Mouse (Mus musculus) naive thymus-derived CD4-positive, alpha-beta T cell, adult 2 months (primary cell): ENCODE results near the gene Chst15.
A peak's percentile ranks its signal among the peaks of the same experiment; 100 is the strongest.

ENCODE experiments used
- DNase-seq: peaks from one replicate; pipeline ENCODE4 v3.0.0-alpha.2; 2011; ENCODE audit warnings: low read depth

Gene Chst15

GRCm38 (mm10) chr7:132336781-132337180, 19.8 kb upstream of the Chst15 start:
- DNase-seq = peak; percentile 29

DNA sequence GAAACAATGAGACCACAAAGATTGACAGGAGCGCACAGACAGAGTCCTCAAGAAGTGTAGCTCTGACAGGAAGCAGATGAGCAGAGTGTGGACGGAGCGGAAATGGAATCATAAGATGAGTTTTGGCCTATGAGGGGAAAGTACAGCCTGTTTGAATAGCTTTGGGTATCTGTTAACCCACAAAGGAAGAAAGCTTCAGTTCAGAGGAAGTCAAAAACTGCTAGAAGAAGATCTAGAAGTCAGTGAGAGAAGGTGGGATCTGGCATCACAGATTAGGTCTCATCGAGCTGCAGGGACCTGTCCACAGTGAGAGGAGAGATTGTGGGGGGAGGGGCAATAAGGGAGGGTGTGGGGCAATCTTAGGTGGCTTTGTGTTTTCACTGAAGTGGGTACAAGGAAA, 18.3 kb upstream of the Chst15 start:
- DNase-seq = peak; percentile 78

- no peak for DNase-seq
Observed at GRCm38 (mm10) chr7:132333078-132333477, 16.1 kb upstream of the Chst15 start.

DNA sequence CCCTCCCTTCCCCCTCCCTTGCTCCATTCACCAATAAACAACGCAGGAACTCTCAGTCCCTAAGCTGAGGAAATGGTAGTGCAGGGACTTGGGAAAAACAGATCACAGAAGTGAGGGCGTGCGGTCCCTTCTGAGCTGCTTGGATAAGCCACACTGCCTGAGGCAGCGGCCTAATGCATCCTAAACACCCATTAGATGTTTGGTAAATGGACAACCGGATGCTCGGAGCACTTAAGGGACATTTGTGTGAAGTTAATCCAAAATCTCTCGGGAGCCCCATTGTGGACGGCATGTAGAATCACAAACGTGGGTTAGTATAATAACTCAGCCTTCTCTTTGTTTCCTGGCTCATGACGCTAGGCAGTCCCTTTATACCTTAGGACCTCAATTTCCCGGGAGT, 15.1 kb upstream of the Chst15 start:
- no peak for DNase-seq

- no peak for DNase-seq
Observed at GRCm38 (mm10) chr7:132330179-132330578, 13.2 kb upstream of the Chst15 start.

- DNase-seq = no peak
Observed at GRCm38 (mm10) chr7:132328648-132329047, 11.6 kb upstream of the Chst15 start.

DNA sequence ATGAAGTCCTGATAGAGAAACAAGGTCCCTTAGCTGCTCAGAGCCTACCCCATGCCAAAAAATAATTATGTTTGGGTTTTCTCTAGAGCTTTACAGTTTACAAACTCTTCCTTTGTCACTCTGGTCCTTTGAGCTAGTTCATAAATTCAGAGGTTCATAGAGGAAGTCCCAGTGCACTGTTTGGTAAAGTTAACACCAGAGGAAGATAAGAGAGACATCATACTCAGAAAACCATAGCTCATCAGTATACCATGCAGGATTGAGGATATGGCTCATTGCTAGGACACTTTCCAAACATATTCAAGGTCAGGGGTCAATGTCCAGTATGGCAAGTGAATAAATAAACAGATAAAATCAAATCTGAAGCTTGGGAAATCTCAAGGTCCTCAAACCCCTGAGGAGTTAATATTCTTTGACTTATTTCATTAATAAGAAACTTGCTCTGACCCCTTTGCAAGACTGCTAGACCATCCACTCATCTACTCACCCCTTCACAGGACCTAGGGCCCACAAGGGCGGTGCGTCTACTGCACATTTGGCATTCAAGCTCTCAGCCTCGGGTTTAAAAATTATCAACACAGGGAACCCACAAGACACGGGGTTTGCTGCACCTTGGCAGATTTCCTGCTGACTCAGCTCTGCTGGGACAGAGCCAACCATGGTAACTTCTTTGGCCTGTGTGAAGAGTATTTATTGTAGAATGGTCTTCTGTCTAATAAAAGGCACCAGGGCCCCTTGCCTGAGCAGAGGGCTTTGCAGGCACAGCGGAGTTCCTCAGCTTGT, 8.7 kb upstream of the Chst15 start:
- no peak for DNase-seq

DNA sequence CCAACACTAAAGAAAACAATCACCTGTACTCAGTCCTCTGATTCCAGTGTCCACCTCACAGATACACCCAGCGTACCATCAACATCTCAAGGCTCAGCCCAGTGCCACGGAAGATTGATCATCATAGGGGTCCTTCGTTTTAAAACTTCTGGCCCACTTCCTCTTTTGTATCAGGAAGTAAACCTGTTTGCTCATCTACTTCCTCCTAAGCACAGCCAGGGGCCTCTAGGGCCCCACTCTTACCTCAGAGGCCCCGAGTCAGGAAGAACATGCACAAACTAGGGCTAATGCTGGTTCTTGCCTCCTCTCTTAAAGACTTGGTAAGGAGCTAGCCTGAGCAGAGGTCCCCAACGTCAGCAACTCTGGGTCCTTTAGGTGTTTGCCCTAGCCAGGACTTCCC, 6.4 kb upstream of the Chst15 start:
- peak; percentile 42 for DNase-seq

DNA sequence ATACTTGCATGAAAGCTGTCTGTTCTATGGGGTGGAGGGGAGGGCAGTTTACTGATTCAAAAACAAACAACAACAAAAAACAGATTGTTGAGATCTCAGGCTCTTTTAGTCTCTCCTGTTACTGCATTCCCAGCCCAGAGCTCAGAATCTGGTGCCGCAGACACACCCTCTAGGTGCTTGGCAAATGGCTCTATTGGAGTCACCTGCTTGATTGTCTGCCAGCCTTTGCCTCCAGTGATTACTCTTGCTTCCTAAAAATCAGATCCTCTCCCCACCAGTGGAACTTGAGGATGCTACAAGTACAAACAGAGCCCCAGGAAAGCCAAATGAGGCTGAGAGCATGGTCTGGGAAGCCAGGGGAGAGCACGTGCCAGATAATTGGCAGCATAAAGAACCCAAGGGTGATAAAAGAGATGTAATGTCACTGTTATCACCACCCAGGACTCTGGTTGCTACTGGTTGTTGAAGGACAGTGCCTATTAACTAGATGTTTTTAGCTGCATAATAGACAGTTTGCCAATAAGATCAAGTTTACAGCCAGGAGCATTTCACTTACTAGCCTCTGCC, 4.4 kb upstream of the Chst15 start:
- no peak for DNase-seq

DNA sequence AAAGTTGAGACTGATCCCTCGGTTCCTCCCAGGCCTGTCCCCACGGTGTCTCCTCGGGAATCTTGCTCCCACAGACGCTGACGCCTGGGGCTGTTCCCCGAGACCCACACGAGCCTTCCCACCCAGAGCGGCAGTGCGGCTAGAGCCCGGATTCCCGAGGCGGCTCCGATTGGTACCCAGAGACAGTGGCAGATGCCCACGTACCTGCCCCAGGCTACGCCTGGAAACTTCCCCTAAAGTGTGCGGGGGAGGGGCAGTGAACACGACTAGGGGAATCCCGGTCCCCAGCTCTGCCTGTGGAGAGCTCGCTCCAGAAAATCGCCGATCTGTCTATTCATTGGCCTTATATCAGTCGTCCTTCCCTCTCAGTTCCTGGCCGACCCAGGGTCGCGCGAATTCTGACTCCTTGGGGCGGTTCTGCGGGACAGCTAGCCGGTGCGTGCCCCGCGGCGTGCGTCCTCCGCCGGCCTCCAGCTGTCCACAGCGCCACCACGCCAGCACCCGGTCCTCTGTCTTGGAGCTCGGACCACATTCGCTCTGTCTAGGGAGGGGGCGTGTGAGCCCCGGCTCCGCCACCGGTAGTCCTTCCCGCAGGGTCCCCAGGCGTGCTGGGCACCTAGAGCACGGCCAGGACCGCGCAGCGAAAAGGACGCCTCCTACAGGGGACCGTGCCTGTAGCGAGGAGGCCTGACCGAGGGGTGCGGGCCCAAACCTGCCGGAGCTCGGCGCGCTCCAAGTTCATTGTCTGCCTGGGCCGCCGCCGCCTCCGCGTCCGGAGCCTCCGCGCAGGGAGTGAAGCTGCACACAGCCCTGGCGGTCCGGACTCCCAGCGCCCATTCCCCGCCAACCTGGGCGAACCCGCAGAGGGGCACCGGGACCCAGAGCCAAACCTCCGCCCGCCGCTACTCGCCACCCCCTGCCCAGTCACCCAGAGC, 660 bp downstream of the Chst15 start:
- DNase-seq = peak; percentile 82

GRCm38 (mm10) chr7:132315149-132316091, 1.6 kb downstream of the Chst15 start:
- DNase-seq = peak; percentile 69

DNA sequence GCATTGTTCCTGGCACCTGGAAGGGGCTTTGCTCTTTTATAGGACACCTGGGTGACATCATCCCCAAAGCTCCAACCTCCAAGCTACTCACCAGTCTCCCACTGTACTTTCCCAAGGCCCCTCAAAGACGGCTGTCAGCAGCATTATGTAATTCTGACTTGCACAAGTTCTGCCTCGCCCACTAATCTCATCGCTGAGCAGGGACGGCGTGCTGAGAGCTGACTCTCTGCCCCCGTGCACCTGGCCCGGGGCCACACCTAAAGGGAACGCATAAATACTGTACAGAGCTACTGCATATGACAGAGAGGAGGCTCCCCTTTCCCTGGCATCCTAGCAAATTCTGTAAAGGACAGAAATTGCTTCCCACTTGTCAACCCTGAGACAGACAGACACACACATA, 4.6 kb downstream of the Chst15 start:
- no peak for DNase-seq

DNA sequence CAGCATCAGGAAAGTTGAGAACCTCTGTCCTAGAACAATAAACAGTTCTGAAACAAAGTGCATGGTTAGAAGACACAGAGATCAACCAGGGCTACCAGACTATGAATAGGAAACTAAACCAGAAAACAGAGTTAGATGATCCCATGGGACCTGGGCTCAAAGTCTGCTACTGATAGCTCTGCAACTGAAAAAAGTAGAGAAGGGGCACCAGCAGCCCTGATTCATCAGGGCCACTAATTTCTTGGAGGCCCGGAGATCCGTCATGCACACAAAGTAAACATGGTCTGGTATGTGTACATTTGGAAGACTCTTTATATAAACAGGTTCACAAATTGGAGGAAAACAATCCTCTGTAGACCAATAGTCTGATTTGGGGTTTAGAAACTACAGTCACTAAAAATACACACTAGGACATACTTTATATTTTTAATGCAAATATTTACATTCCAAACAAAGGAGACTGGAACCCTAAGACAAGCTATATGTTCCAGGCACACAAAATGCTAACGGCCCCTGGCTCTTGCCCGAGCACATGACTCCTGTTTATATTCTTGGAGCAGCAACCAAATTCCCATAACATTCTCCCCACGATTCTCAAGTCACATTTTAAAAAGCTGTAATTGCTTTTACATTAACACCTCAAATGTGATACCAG, 8.4 kb downstream of the Chst15 start:
- DNase-seq = no peak

DNA sequence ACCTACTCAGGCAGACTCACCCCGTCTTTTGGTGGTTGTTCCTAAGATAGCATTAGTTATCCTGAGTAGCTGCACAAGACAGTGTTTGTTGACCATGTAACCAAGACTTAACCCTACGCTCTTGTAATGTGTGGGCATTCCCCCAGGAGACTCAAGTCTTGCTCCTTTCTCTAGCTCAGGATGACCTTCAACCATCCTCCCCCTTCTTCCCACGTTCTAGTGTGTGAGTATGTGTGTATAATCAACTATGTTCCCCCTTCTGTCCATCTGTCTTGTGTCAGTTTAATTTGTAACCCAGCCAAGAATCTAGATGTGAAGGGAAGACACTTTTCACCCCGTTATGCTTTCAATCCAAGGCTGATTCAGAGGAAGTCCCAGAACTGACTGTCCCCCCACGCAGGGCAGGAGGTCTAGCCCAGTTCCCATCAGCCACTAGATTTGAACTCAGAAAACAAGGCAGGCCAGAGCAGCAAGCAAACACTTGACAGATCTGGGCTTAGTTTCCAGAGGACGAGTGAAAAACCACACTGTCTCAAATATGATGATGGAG, 9.2 kb downstream of the Chst15 start:
- DNase-seq = no peak

DNA sequence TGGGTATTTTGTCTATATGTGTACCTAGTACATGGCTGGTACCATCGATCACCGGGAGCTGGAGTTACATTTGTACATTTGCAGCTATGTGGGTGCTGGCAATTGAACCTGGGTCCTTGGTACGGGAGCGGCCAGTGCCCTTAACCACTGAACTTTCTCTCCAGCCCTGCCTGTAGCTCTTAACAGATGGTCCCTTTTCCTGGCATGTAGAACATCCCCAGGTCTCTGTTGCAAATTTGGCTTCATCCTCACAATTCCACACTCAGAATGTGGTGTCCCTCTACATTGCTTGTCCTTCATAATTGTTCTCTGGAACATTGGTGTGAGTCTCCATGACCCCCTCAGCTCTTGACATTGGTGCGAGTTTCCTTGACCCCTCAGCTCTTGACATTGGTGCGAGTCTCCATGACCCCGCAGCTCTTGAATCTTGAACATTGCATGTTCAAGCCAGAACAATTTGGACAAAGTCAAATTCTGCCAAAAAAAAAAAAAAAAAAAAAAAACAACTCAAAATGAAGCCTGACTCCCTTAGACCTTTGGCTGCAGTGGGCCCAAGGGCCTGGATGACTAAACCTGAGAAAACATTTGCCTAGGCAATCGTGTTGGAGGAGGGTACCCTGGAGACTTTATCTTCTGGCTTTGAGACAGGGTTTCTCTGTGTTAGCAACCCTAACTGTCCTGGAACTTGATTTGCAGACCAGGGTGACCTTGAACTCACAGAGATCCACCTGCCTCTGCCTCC, 10.2 kb downstream of the Chst15 start:
- no peak for DNase-seq

- DNase-seq = no peak
Observed at GRCm38 (mm10) chr7:132305492-132306375, 11.3 kb downstream of the Chst15 start.

- DNase-seq = peak; percentile 41
Observed at GRCm38 (mm10) chr7:132304424-132305085, 12.5 kb downstream of the Chst15 start.

- DNase-seq = peak; percentile 37
Observed at GRCm38 (mm10) chr7:132303988-132304387, 13.0 kb downstream of the Chst15 start.
